In the genomic region with DNA sequence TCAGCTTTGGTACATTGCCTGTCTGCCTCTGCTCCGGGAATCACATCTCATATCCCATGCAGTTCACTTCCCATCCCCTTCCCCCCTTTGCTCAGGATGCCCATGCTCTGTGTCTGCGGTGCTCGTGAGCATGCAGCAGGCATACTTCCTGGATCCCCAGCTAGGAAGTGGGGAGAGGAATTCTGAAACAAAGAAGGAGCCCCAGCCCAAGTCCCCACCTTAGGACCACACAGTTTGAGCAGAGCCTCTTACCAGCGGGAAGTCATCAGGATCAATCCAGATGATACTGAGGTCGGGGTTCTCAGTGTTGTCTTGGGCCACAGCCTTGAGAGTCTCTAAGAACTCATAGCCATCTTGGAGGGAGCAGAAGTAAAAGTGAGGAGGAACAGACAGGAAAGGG, we compare ENCODE assay signal across 19 mouse cellular contexts. TPM values are rescaled to one million over a fixed set of nuclear protein-coding genes. Genes with fewer than 3 reads are reported as not detected.
DNase-seq lines count a peak whose midpoint lies in the region; ATAC-seq and TF ChIP-seq lines count a peak whose summit lies in the region.
"Had no signal": no experiment of that assay in that cellular context is flagged by ENCODE, and none has a peak within 500 bp of the region (broad histone marks: within the 10 kb centered on the region; RNA-seq: fewer than 3 reads in every experiment).

No protein-coding gene starts in this region.

- WGBS in heart, embryonic 16.5 days, result 65% methylated on average over 5 of the region's 5 CpGs
- WGBS in midbrain, embryonic 13.5 days, result 56% methylated on average over 5 of the region's 5 CpGs
- 45% methylated on average over 5 of the region's 5 CpGs for WGBS in midbrain, postnatal 0 days
- WGBS in embryonic facial prominence, embryonic 10.5 days, result 49% methylated on average over 5 of the region's 5 CpGs
- 52% methylated on average over 5 of the region's 5 CpGs for WGBS in midbrain, embryonic 14.5 days

- H3K36me3 ChIP-seq in heart, embryonic 16.5 days (ENCODE audit: control insufficient read depth, insufficient read depth), result no peaks in the 10 kb centered on the region
- H3K36me3 ChIP-seq in midbrain, embryonic 13.5 days, result no peaks in the 10 kb centered on the region
- H3K36me3 ChIP-seq in midbrain, postnatal 0 days (ENCODE audit: insufficient read depth, low read length), result no peaks in the 10 kb centered on the region
- no peaks in the 10 kb centered on the region; the same call in 1 of the 2 replicates for H3K36me3 ChIP-seq in embryonic facial prominence, embryonic 10.5 days (replicated peaks)
- H3K36me3 ChIP-seq in midbrain, embryonic 14.5 days (ENCODE audit: control insufficient read depth, insufficient read depth, low read length), result no peaks in the 10 kb centered on the region
- H3K36me3 ChIP-seq: embryonic facial prominence, embryonic 15.5 days; forebrain, embryonic 15.5 days; intestine, embryonic 15.5 days; midbrain, embryonic 12.5 days; neural tube, embryonic 12.5 days had no signal

- intact Hi-C loops in heart, postnatal 36 days (cut with DNase I), result loop anchor here (10.0 kb wide), 1 partner anchor 292 kb away; the partner anchor contains the start of gene Tagln2

- DNase-seq in heart, postnatal 36 days, result no peak
- no peak for DNase-seq in midbrain, postnatal 0 days (ENCODE audit: low spot score)
- no peak for DNase-seq in embryonic facial prominence, embryonic 10.5 days (ENCODE audit: low spot score)
- DNase-seq in midbrain, embryonic 14.5 days, result no peak
- DNase-seq in cerebellum, adult 9-11 months, result no peak
- DNase-seq: gastrocnemius, postnatal 14 days; liver; lung, adult 18-20 months; lung, postnatal 36 days had no signal

- no peak overlapping the region for H3K4me3 ChIP-seq in heart, embryonic 16.5 days (ENCODE audit: low read length)
- no peak overlapping the region for H3K4me3 ChIP-seq in midbrain, embryonic 13.5 days (replicated peaks)
- H3K4me3 ChIP-seq in midbrain, postnatal 0 days (ENCODE audit: low read depth, low read length), result no peak overlapping the region
- H3K4me3 ChIP-seq in embryonic facial prominence, embryonic 10.5 days, result no peak overlapping the region
- no peak overlapping the region for H3K4me3 ChIP-seq in midbrain, embryonic 14.5 days (replicated peaks; ENCODE audit: low read depth, low read length)
- H3K4me3 ChIP-seq: embryonic facial prominence, embryonic 15.5 days; forebrain, embryonic 15.5 days; intestine, embryonic 15.5 days; midbrain, embryonic 12.5 days; neural tube, embryonic 12.5 days had no signal

- no peak overlapping the region for H3K4me2 ChIP-seq in heart, embryonic 16.5 days (ENCODE audit: low read depth, low read length)
- H3K4me2 ChIP-seq in midbrain, embryonic 13.5 days (replicated peaks), result no peak overlapping the region
- H3K4me2 ChIP-seq in midbrain, postnatal 0 days (ENCODE audit: low read depth, low read length, poor library complexity, severe bottlenecking), result no peak overlapping the region
- no peak overlapping the region for H3K4me2 ChIP-seq in midbrain, embryonic 14.5 days (ENCODE audit: low read length)
- H3K4me2 ChIP-seq: embryonic facial prominence, embryonic 15.5 days; forebrain, embryonic 15.5 days; intestine, embryonic 15.5 days; midbrain, embryonic 12.5 days; neural tube, embryonic 12.5 days had no signal

- peak overlapping the region; percentile 36; the same call in 1 of the 2 replicates for H3K27ac ChIP-seq in heart, embryonic 16.5 days (ENCODE audit: low read length)
- 0 out of 2 replicates have a peak overlapping the region, but pooled peaks have one; percentile 19 for H3K27ac ChIP-seq in midbrain, embryonic 13.5 days
- no peak overlapping the region for H3K27ac ChIP-seq in midbrain, postnatal 0 days (ENCODE audit: low read depth, low read length)
- peak overlapping the region; percentile 40 for H3K27ac ChIP-seq in embryonic facial prominence, embryonic 10.5 days (replicated peaks)
- peak overlapping the region; percentile 32; the same call in 1 of the 2 replicates for H3K27ac ChIP-seq in midbrain, embryonic 14.5 days (replicated peaks; ENCODE audit: low read depth, low read length)
- H3K27ac ChIP-seq: intestine, embryonic 15.5 days; kidney, postnatal 0 days; neural tube, embryonic 12.5 days had no signal

- H3K9ac ChIP-seq in heart, embryonic 16.5 days (ENCODE audit: low read length), result no peak overlapping the region; the same call in 1 of the 2 replicates
- H3K9ac ChIP-seq in midbrain, embryonic 13.5 days (replicated peaks), result 0 out of 2 replicates have a peak overlapping the region, but pooled peaks have one; percentile 4
- H3K9ac ChIP-seq in midbrain, postnatal 0 days (replicated peaks; ENCODE audit: low read length, poor library complexity, severe bottlenecking), result no peak overlapping the region
- H3K9ac ChIP-seq in midbrain, embryonic 14.5 days (replicated peaks; ENCODE audit: low read length), result no peak overlapping the region
- H3K9ac ChIP-seq: embryonic facial prominence, embryonic 15.5 days; forebrain, embryonic 15.5 days; intestine, embryonic 15.5 days; midbrain, embryonic 12.5 days; neural tube, embryonic 12.5 days had no signal

- no peak for ATAC-seq in heart, embryonic 16.5 days (replicated peaks; ENCODE audit: extremely low read depth, insufficient read depth, low FRiP score)
- ATAC-seq in midbrain, embryonic 13.5 days, result no peak
- ATAC-seq in midbrain, postnatal 0 days (ENCODE audit: low FRiP score), result no peak
- ATAC-seq in midbrain, embryonic 14.5 days (ENCODE audit: low FRiP score, low TSS enrichment), result no peak
- ATAC-seq: forebrain, embryonic 15.5 days; intestine, embryonic 15.5 days; Patski had no signal

- no peak for TF ChIP-seq CTCF in midbrain, postnatal 0 days (IDR thresholded peaks at IDR 0.05)

- no peaks in the 10 kb centered on the region for H3K9me3 ChIP-seq in heart, embryonic 16.5 days (replicated peaks; ENCODE audit: control insufficient read depth, low read length)
- no peaks in the 10 kb centered on the region for H3K9me3 ChIP-seq in midbrain, embryonic 13.5 days
- no peaks in the 10 kb centered on the region for H3K9me3 ChIP-seq in midbrain, postnatal 0 days (ENCODE audit: low read length)
- no peaks in the 10 kb centered on the region for H3K9me3 ChIP-seq in embryonic facial prominence, embryonic 10.5 days
- H3K9me3 ChIP-seq in midbrain, embryonic 14.5 days (ENCODE audit: control insufficient read depth, low read length), result no peaks in the 10 kb centered on the region
- H3K9me3 ChIP-seq: embryonic facial prominence, embryonic 15.5 days; forebrain, embryonic 15.5 days; intestine, embryonic 15.5 days; midbrain, embryonic 12.5 days; neural tube, embryonic 12.5 days had no signal

- peaks cover 34% of the 10 kb centered on the region for H3K4me1 ChIP-seq in heart, embryonic 16.5 days (ENCODE audit: control insufficient read depth, insufficient read depth, low read length)
- H3K4me1 ChIP-seq in midbrain, embryonic 13.5 days (replicated peaks), result peaks cover 29% of the 10 kb centered on the region
- peaks cover 8% of the 10 kb centered on the region for H3K4me1 ChIP-seq in midbrain, postnatal 0 days (ENCODE audit: insufficient read depth, low read length)
- peaks cover 28% of the 10 kb centered on the region for H3K4me1 ChIP-seq in embryonic facial prominence, embryonic 10.5 days
- peaks cover 17% of the 10 kb centered on the region for H3K4me1 ChIP-seq in midbrain, embryonic 14.5 days (ENCODE audit: control insufficient read depth, insufficient read depth, low read length)

- no peaks in the 10 kb centered on the region for H3K27me3 ChIP-seq in heart, embryonic 16.5 days (ENCODE audit: control insufficient read depth, insufficient read depth, low read length)
- H3K27me3 ChIP-seq in midbrain, embryonic 13.5 days, result no peaks in the 10 kb centered on the region
- no peaks in the 10 kb centered on the region for H3K27me3 ChIP-seq in midbrain, postnatal 0 days (ENCODE audit: insufficient read depth, low read length)
- H3K27me3 ChIP-seq in embryonic facial prominence, embryonic 10.5 days (replicated peaks; ENCODE audit: low read depth, poor library complexity, severe bottlenecking), result no peaks in the 10 kb centered on the region
- no peaks in the 10 kb centered on the region for H3K27me3 ChIP-seq in midbrain, embryonic 14.5 days (ENCODE audit: control insufficient read depth, insufficient read depth, low read length)
- H3K27me3 ChIP-seq: embryonic facial prominence, embryonic 15.5 days; forebrain, embryonic 15.5 days; intestine, embryonic 15.5 days; neural tube, embryonic 12.5 days; Patski had no signal

RNA-seq across cellular contexts. Expression of gene Pea15a, which starts 6.2 kb away (rescaled TPM):
- polyA plus RNA-seq in heart, embryonic 16.5 days (2015; fragmentation: Nextera tagmentation; extraction: Ambion mirVana), result 181 and 193 TPM in 2 replicates
- 10 to 100 TPM; 59.1 to 65.0 TPM for total RNA-seq in heart, postnatal 36 days (2021)
- polyA plus RNA-seq in midbrain, embryonic 13.5 days (2015; fragmentation: Nextera tagmentation; extraction: Ambion mirVana), result 398 and 406 TPM in 2 replicates
- 311 and 342 TPM in 2 replicates for total RNA-seq in midbrain, postnatal 0 days (2014; rRNA removed)
- polyA plus RNA-seq in midbrain, postnatal 0 days (2015; fragmentation: Nextera tagmentation; extraction: Ambion mirVana), result 501 and 555 TPM in 2 replicates
- 123 and 138 TPM in 2 replicates for polyA plus RNA-seq in embryonic facial prominence, embryonic 10.5 days (2016; fragmentation: Nextera tagmentation; extraction: Ambion mirVana)
- 314 and 385 TPM in 2 replicates for polyA plus RNA-seq in midbrain, embryonic 14.5 days (2014; fragmentation: Nextera tagmentation; extraction: Ambion mirVana)

RNA-seq across cellular contexts. Expression of gene Casq1, which starts 6.9 kb away (rescaled TPM):
- polyA plus RNA-seq in heart, embryonic 16.5 days (2015; fragmentation: Nextera tagmentation; extraction: Ambion mirVana), result 106 and 108 TPM in 2 replicates
- total RNA-seq in heart, postnatal 36 days (2021), result 1 to 10 TPM; 8.0 to 8.6 TPM
- polyA plus RNA-seq in midbrain, embryonic 13.5 days (2015; fragmentation: Nextera tagmentation; extraction: Ambion mirVana), result 1.3 and 1.8 TPM in 2 replicates
- 0.99 TPM in 1 of 2 replicates, not detected in the other for total RNA-seq in midbrain, postnatal 0 days (2014; rRNA removed)
- 1.3 and 2.2 TPM in 2 replicates for polyA plus RNA-seq in midbrain, postnatal 0 days (2015; fragmentation: Nextera tagmentation; extraction: Ambion mirVana)
- 1.6 TPM in 2 replicates for polyA plus RNA-seq in embryonic facial prominence, embryonic 10.5 days (2016; fragmentation: Nextera tagmentation; extraction: Ambion mirVana)
- 1.6 and 2.3 TPM in 2 replicates for polyA plus RNA-seq in midbrain, embryonic 14.5 days (2014; fragmentation: Nextera tagmentation; extraction: Ambion mirVana)

RNA-seq across cellular contexts. Expression of gene Atp1a4, which starts 45.4 kb away (rescaled TPM):
- polyA plus RNA-seq in heart, embryonic 16.5 days (2015; fragmentation: Nextera tagmentation; extraction: Ambion mirVana), result 0.16 and 0.17 TPM in 2 replicates
- not detected for total RNA-seq in heart, postnatal 36 days (2021)
- not detected in 2 replicates for polyA plus RNA-seq in midbrain, embryonic 13.5 days (2015; fragmentation: Nextera tagmentation; extraction: Ambion mirVana)
- 0.05 and 0.14 TPM in 2 replicates for total RNA-seq in midbrain, postnatal 0 days (2014; rRNA removed)
- polyA plus RNA-seq in midbrain, postnatal 0 days (2015; fragmentation: Nextera tagmentation; extraction: Ambion mirVana), result 0.05 TPM in 1 of 2 replicates, not detected in the other
- not detected in 2 replicates for polyA plus RNA-seq in embryonic facial prominence, embryonic 10.5 days (2016; fragmentation: Nextera tagmentation; extraction: Ambion mirVana)
- polyA plus RNA-seq in midbrain, embryonic 14.5 days (2014; fragmentation: Nextera tagmentation; extraction: Ambion mirVana), result not detected in 2 replicates
- total RNA-seq: left cerebral cortex, adult 8-10 months had no signal
- polyA plus RNA-seq: embryonic facial prominence, embryonic 15.5 days; intestine, embryonic 15.5 days; kidney, postnatal 0 days; midbrain, embryonic 12.5 days; neural tube, embryonic 12.5 days had no signal

RNA-seq across cellular contexts. Expression of gene Igsf8, which starts 48.7 kb away (rescaled TPM):
- 25.3 and 30.6 TPM in 2 replicates for polyA plus RNA-seq in heart, embryonic 16.5 days (2015; fragmentation: Nextera tagmentation; extraction: Ambion mirVana)
- 10 to 100 TPM; 10.9 to 12.4 TPM for total RNA-seq in heart, postnatal 36 days (2021)
- 90.3 and 112 TPM in 2 replicates for polyA plus RNA-seq in midbrain, embryonic 13.5 days (2015; fragmentation: Nextera tagmentation; extraction: Ambion mirVana)
- 114 and 115 TPM in 2 replicates for total RNA-seq in midbrain, postnatal 0 days (2014; rRNA removed)
- 79.6 and 88.8 TPM in 2 replicates for polyA plus RNA-seq in midbrain, postnatal 0 days (2015; fragmentation: Nextera tagmentation; extraction: Ambion mirVana)
- polyA plus RNA-seq in embryonic facial prominence, embryonic 10.5 days (2016; fragmentation: Nextera tagmentation; extraction: Ambion mirVana), result 33.7 and 39.5 TPM in 2 replicates
- polyA plus RNA-seq in midbrain, embryonic 14.5 days (2014; fragmentation: Nextera tagmentation; extraction: Ambion mirVana), result 55.6 and 61.0 TPM in 2 replicates

Comparison
In these comparisons a context has a peak if more than half of its experiments do, and no peak if none do; other contexts are left out.
1. RNA of gene Casq1, which starts 6.9 kb away (polyA plus RNA-seq): 106 to 108 TPM in heart, embryonic 16.5 days; 1.6 to 2.3 TPM in midbrain, embryonic 14.5 days, 1.3 to 1.8 TPM in midbrain, embryonic 13.5 days, 1.6 TPM in embryonic facial prominence, embryonic 10.5 days and 1.3 to 2.2 TPM in midbrain, postnatal 0 days; every median in the first group is over 10 times any median in the second.